Mouse (Mus musculus) C2C12 (cell line): ENCODE measurements around the gene Arhgap15.

Source experiments
- CTCF ChIP-seq: IDR thresholded peaks from one replicate; pipeline ENCODE4 v1.5.1; 2011; ENCODE audit not compliant: control insufficient read depth, insufficient read depth, insufficient read length
- MAX ChIP-seq: IDR thresholded peaks from one replicate; pipeline ENCODE4 v1.6.1; 2011; ENCODE audit warnings: mild to moderate bottlenecking, control low read depth
- MYOG ChIP-seq: IDR thresholded peaks from one replicate; pipeline ENCODE4 v1.6.1; 2011; ENCODE audit not compliant: control insufficient read depth, insufficient read length; ENCODE audit errors: extremely low read depth
- USF1 ChIP-seq: IDR thresholded peaks from one replicate; pipeline ENCODE4 v1.6.1; 2011; ENCODE audit warnings: low read depth, mild to moderate bottlenecking, control low read depth, moderate library complexity

DNA sequence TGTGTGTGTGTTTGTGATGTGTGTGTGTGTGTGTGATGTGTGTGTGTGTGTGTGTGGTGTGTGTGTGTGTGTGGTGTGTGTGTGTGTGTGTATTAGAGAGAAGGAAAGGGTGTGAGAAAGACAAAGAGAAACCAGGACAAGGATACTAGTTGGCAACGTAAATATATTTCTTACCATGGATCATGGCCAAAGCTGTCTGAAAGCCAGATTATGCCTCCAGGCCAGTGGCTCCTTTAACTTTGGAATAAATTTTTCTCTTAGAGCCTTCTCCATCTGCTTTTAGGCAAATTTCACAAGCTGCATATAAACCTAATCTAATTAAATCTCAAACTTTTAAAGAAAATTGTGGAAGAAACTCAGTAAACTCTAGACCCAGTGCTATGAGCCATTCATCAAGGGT is 296.6 kb downstream of the Arhgap15 start:
- TF ChIP-seq CTCF (no peak), USF1 (no peak), MYOG (no peak), MAX (no peak)
